ENCODE assay signal across 16 mouse cellular contexts in the genomic region with DNA sequence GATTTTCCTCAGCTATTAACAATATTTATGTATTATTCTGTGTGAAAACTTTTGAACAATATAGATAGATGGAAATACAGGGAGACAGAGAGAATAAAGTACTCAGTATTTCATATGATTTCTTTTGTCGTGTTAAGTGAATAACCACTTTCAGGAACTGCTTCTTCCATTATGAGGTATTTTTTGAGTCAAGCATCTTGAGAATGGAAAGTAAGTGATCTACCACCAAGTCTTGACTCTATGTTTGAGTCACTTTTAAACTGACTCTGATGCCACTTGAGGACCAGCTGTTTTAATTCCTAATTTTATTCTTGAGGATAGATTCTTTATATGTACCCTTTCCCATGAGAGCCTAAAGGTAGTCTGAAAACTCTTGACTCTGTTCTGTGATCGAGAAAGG.
"Had no signal": no experiment of that assay in that cellular context is flagged by ENCODE, and none has a peak within 500 bp of the region (broad histone marks: within the 10 kb centered on the region; RNA-seq: fewer than 3 reads in every experiment).

No protein-coding gene starts in this region.

- H3K27me3 ChIP-seq: neural tube, embryonic 13.5 days; neural tube, embryonic 15.5 days; stomach, embryonic 15.5 days had no signal

- H3K4me2 ChIP-seq: neural tube, embryonic 13.5 days; neural tube, embryonic 15.5 days; stomach, embryonic 15.5 days had no signal

- H3K4me3 ChIP-seq: neural tube, embryonic 13.5 days; neural tube, embryonic 15.5 days; stomach, embryonic 15.5 days had no signal

- H3K9me3 ChIP-seq: neural tube, embryonic 13.5 days; neural tube, embryonic 15.5 days; stomach, embryonic 15.5 days had no signal

- H3K9ac ChIP-seq: neural tube, embryonic 13.5 days; neural tube, embryonic 15.5 days; stomach, embryonic 15.5 days had no signal

- H3K4me1 ChIP-seq: neural tube, embryonic 13.5 days; neural tube, embryonic 15.5 days; stomach, embryonic 15.5 days had no signal

- DNase-seq: retina, postnatal 1 day; right cerebral cortex, adult 18-20 months; right cerebral cortex, postnatal 14 days; right cerebral cortex, postnatal 25 days; right cerebral cortex, postnatal 4 days; spleen, adult 18-20 months; thymus, adult 18-20 months; thymus, adult 2 months; thymus, postnatal 14 days; thymus, postnatal 25 days; thymus, postnatal 36 days; thymus, postnatal 4 days had no signal

- H3K36me3 ChIP-seq: neural tube, embryonic 13.5 days; neural tube, embryonic 15.5 days; stomach, embryonic 15.5 days had no signal

- H3K27ac ChIP-seq: neural tube, embryonic 13.5 days; neural tube, embryonic 15.5 days; stomach, embryonic 15.5 days; stomach, postnatal 0 days had no signal
